Mouse (Mus musculus): ENCODE measurements around the gene Mpped1. TPM values are rescaled to one million over a fixed set of nuclear protein-coding genes. Genes with fewer than 3 reads are reported as not detected.

Gene Mpped1
- 10.1 and 11.5 TPM in 2 replicates for polyA plus RNA-seq (2016; fragmentation: Nextera tagmentation; extraction: Ambion mirVana)

GRCm38 (mm10) chr15:83779387-83779786 is at the start of gene Mpped1:
TSS of gene Mpped1 (plus strand) at chr15:83779467.
- Histone ChIP-seq H3K27me3 (peaks cover 55% of the 10 kb centered on the region), H3K9me3 (no peaks in the 10 kb centered on the region), H3K4me1 (no peaks in the 10 kb centered on the region), H3K27ac (no peak within 1 kb of the TSS), H3K36me3 (no peaks in the 10 kb centered on the region), H3K9ac (peak within 1 kb of the TSS; percentile 62), H3K4me2 (replicated peaks) (peak within 1 kb of the TSS; percentile 94), H3K4me3 (peak within 1 kb of the TSS; percentile 66)
- no peak for ATAC-seq (ENCODE audit: insufficient number of reproducible peaks, insufficient read depth, low FRiP score, low TSS enrichment)
- 3% methylated on average over 37 of the region's 37 CpGs for WGBS

- Histone ChIP-seq H3K36me3 (no peaks in the 10 kb centered on the region), H3K4me3 (no peak overlapping the region), H3K9me3 (peaks cover 4% of the 10 kb centered on the region; the same call in 1 of the 2 replicates), H3K27ac (peak overlapping the region; percentile 89), H3K4me2 (replicated peaks) (peak overlapping the region; percentile 14), H3K4me1 (peaks cover 30% of the 10 kb centered on the region), H3K27me3 (no peaks in the 10 kb centered on the region), H3K9ac (no peak overlapping the region)
- WGBS: 4% methylated on average over 21 of the region's 21 CpGs
- peak; percentile 82; the same call in 1 of the 2 replicates for ATAC-seq (ENCODE audit: insufficient number of reproducible peaks, insufficient read depth, low FRiP score, low TSS enrichment)
These were observed 38.4 kb upstream of the Mpped1 start for GRCm38 (mm10) chr15:83740676-83741422.

GRCm38 (mm10) chr15:83742018-83742417 is 37.2 kb upstream of the Mpped1 start:
- Histone ChIP-seq H3K9ac (no peak overlapping the region), H3K4me3 (no peak overlapping the region), H3K27me3 (no peaks in the 10 kb centered on the region), H3K4me2 (replicated peaks) (no peak overlapping the region), H3K9me3 (peaks cover 4% of the 10 kb centered on the region; the same call in 1 of the 2 replicates), H3K4me1 (peaks cover 30% of the 10 kb centered on the region), H3K36me3 (no peaks in the 10 kb centered on the region), H3K27ac (peak overlapping the region; percentile 89)
- 76% methylated on average over 1 of the region's 1 CpGs for WGBS
- no peak for ATAC-seq (ENCODE audit: insufficient number of reproducible peaks, insufficient read depth, low FRiP score, low TSS enrichment)

- Histone ChIP-seq H3K9me3 (no peaks in the 10 kb centered on the region), H3K4me2 (replicated peaks) (no peak overlapping the region; the same call in 1 of the 2 replicates), H3K4me3 (no peak overlapping the region), H3K27ac (peak overlapping the region; percentile 37), H3K27me3 (no peaks in the 10 kb centered on the region), H3K4me1 (peaks cover 26% of the 10 kb centered on the region), H3K9ac (no peak overlapping the region), H3K36me3 (no peaks in the 10 kb centered on the region)
- 60% methylated on average over 16 of the region's 16 CpGs for WGBS
- ATAC-seq (ENCODE audit: insufficient number of reproducible peaks, insufficient read depth, low FRiP score, low TSS enrichment): no peak
These were observed 33.0 kb upstream of the Mpped1 start for GRCm38 (mm10) chr15:83746311-83746710.

- H3K9ac ChIP-seq: no peak overlapping the region
- H3K4me1 ChIP-seq: peaks cover 11% of the 10 kb centered on the region; the same call in 1 of the 2 replicates
- no peaks in the 10 kb centered on the region for H3K9me3 ChIP-seq
- no peak overlapping the region for H3K27ac ChIP-seq
- no peaks in the 10 kb centered on the region for H3K27me3 ChIP-seq
- WGBS: 73% methylated on average over 6 of the region's 6 CpGs
- no peak overlapping the region for H3K4me3 ChIP-seq
- ATAC-seq (ENCODE audit: insufficient number of reproducible peaks, insufficient read depth, low FRiP score, low TSS enrichment): no peak
- no peak overlapping the region for H3K4me2 ChIP-seq (replicated peaks)
- H3K36me3 ChIP-seq: no peaks in the 10 kb centered on the region
These were observed 30.3 kb upstream of the Mpped1 start for GRCm38 (mm10) chr15:83748986-83749385.

- Histone ChIP-seq H3K4me1 (peaks cover 11% of the 10 kb centered on the region; the same call in 1 of the 2 replicates), H3K4me2 (replicated peaks) (no peak overlapping the region), H3K36me3 (no peaks in the 10 kb centered on the region), H3K27me3 (no peaks in the 10 kb centered on the region), H3K9me3 (no peaks in the 10 kb centered on the region), H3K27ac (no peak overlapping the region), H3K9ac (no peak overlapping the region), H3K4me3 (no peak overlapping the region)
- no peak for ATAC-seq (ENCODE audit: insufficient number of reproducible peaks, insufficient read depth, low FRiP score, low TSS enrichment)
- 64% methylated on average over 9 of the region's 9 CpGs for WGBS
These were observed 29.8 kb upstream of the Mpped1 start for GRCm38 (mm10) chr15:83749436-83749835.

- Histone ChIP-seq H3K9ac (no peak overlapping the region), H3K4me1 (no peaks in the 10 kb centered on the region), H3K4me2 (replicated peaks) (no peak overlapping the region), H3K27me3 (no peaks in the 10 kb centered on the region), H3K9me3 (no peaks in the 10 kb centered on the region), H3K4me3 (no peak overlapping the region), H3K27ac (no peak overlapping the region), H3K36me3 (no peaks in the 10 kb centered on the region)
- WGBS: 20% methylated on average over 9 of the region's 9 CpGs
- ATAC-seq (ENCODE audit: insufficient number of reproducible peaks, insufficient read depth, low FRiP score, low TSS enrichment): no peak
These were observed 22.5 kb upstream of the Mpped1 start for GRCm38 (mm10) chr15:83756742-83757141.

GRCm38 (mm10) chr15:83758958-83759357 is 20.3 kb upstream of the Mpped1 start:
- Histone ChIP-seq H3K9me3 (no peaks in the 10 kb centered on the region), H3K27ac (no peak overlapping the region), H3K36me3 (no peaks in the 10 kb centered on the region), H3K27me3 (no peaks in the 10 kb centered on the region), H3K9ac (no peak overlapping the region), H3K4me3 (no peak overlapping the region), H3K4me1 (no peaks in the 10 kb centered on the region), H3K4me2 (replicated peaks) (no peak overlapping the region)
- WGBS: 9% methylated on average over 4 of the region's 4 CpGs
- no peak for ATAC-seq (ENCODE audit: insufficient number of reproducible peaks, insufficient read depth, low FRiP score, low TSS enrichment)

- no peak overlapping the region for H3K9ac ChIP-seq
- H3K9me3 ChIP-seq: no peaks in the 10 kb centered on the region
- H3K27ac ChIP-seq: no peak overlapping the region
- no peak for ATAC-seq (ENCODE audit: insufficient number of reproducible peaks, insufficient read depth, low FRiP score, low TSS enrichment)
- no peaks in the 10 kb centered on the region for H3K27me3 ChIP-seq
- no peak overlapping the region for H3K4me2 ChIP-seq (replicated peaks)
- WGBS: 7% methylated on average over 10 of the region's 10 CpGs
- no peaks in the 10 kb centered on the region for H3K36me3 ChIP-seq
- peaks cover 4% of the 10 kb centered on the region for H3K4me1 ChIP-seq
- H3K4me3 ChIP-seq: no peak overlapping the region
These were observed 18.6 kb upstream of the Mpped1 start for GRCm38 (mm10) chr15:83760683-83761082.

- no peak for ATAC-seq (ENCODE audit: insufficient number of reproducible peaks, insufficient read depth, low FRiP score, low TSS enrichment)
- H3K36me3 ChIP-seq: no peaks in the 10 kb centered on the region
- no peaks in the 10 kb centered on the region for H3K9me3 ChIP-seq
- H3K9ac ChIP-seq: no peak overlapping the region
- peaks cover 9% of the 10 kb centered on the region for H3K4me1 ChIP-seq
- no peak overlapping the region for H3K27ac ChIP-seq
- 89% methylated on average over 13 of the region's 13 CpGs for WGBS
- no peak overlapping the region for H3K4me3 ChIP-seq
- no peak overlapping the region for H3K4me2 ChIP-seq (replicated peaks)
- no peaks in the 10 kb centered on the region for H3K27me3 ChIP-seq
These were observed 17.8 kb upstream of the Mpped1 start for GRCm38 (mm10) chr15:83761512-83761911.

GRCm38 (mm10) chr15:83765388-83766029 is 13.8 kb upstream of the Mpped1 start:
- Histone ChIP-seq H3K4me1 (peaks cover 9% of the 10 kb centered on the region), H3K27me3 (no peaks in the 10 kb centered on the region), H3K4me3 (no peak overlapping the region), H3K27ac (no peak overlapping the region), H3K9ac (no peak overlapping the region), H3K4me2 (replicated peaks) (no peak overlapping the region), H3K36me3 (no peaks in the 10 kb centered on the region), H3K9me3 (no peaks in the 10 kb centered on the region)
- 13% methylated on average over 6 of the region's 6 CpGs for WGBS
- ATAC-seq (ENCODE audit: insufficient number of reproducible peaks, insufficient read depth, low FRiP score, low TSS enrichment): no peak; the same call in 1 of the 2 replicates
